Mouse (Mus musculus) limb, embryonic 10.5 days (tissue): ENCODE data around the gene Hspa1b. TPM values are rescaled to one million over a fixed set of nuclear protein-coding genes. Genes with fewer than 3 reads are reported as not detected.

Source experiments
- DNase-seq: peaks from one replicate; pipeline ENCODE4 v3.0.0-alpha.2; 2017; ENCODE audit warnings: low spot score
- H3K27ac ChIP-seq: fragments of 300-500 bp; sonication (generic); 2 replicates; pipeline ENCODE4 v1.5.1; 2016; ENCODE audit warnings: mild to moderate bottlenecking
- H3K27me3 ChIP-seq: fragments of 300-500 bp; sonication (generic); 2 replicates; pipeline ENCODE4 v1.6.1; 2016; ENCODE audit warnings: low read depth, mild to moderate bottlenecking; ENCODE audit not compliant: poor library complexity, severe bottlenecking
- H3K36me3 ChIP-seq: fragments of 300-500 bp; sonication (generic); 2 replicates; pipeline ENCODE4 v1.6.1; 2016; ENCODE audit warnings: mild to moderate bottlenecking, moderate library complexity
- H3K4me1 ChIP-seq: fragments of 300-500 bp; sonication (generic); 2 replicates; pipeline ENCODE4 v1.6.1; 2016
- H3K4me3 ChIP-seq: fragments of 300-500 bp; sonication (generic); 2 replicates; pipeline ENCODE4 v1.5.1; 2016; ENCODE audit warnings: mild to moderate bottlenecking, moderate library complexity
- H3K9me3 ChIP-seq: fragments of 300-500 bp; sonication (generic); replicated peaks from 2 replicates; pipeline ENCODE4 v1.6.1; 2016; ENCODE audit warnings: mild to moderate bottlenecking
- WGBS: fragments of 180-500 bp; shearing (Covaris S2); methylation state at CpG from one replicate; pipeline ENCODE4 v1.1.7; 2016; 5-methylcytosine and 5-hydroxymethylcytosine counted together
- polyA plus RNA-seq: library from polyadenylated mRNA; unstranded; fragments of >200 nt; fragmentation: Nextera tagmentation; extraction: Ambion mirVana; gene quantifications from 2 replicates; pipeline ENCODE4 v1.2.1, GENCODE M21; 2016

Gene Hspa1b
- polyA plus RNA-seq, 1 experiment from 2014 or later: 0.14 TPM

- H3K36me3 ChIP-seq: no peaks in the 10 kb centered on the region
- no peak overlapping the region for H3K27ac ChIP-seq
Observed at GRCm38 (mm10) chr17:34927306-34928019, 31.6 kb downstream of the Hspa1b start.

GRCm38 (mm10) chr17:34924258-34924657 lies 34.8 kb downstream of the Hspa1b start:
- no peaks in the 10 kb centered on the region for H3K9me3 ChIP-seq
- WGBS: 75% methylated on average over 5 of the region's 5 CpGs
- H3K4me3 ChIP-seq: no peak overlapping the region

More at GRCm38 (mm10) chr17:34927306-34928019, 31.6 kb downstream of the Hspa1b start:
- no peak for DNase-seq
- no peak overlapping the region for H3K4me3 ChIP-seq
- peaks cover 10% of the 10 kb centered on the region for H3K4me1 ChIP-seq
- H3K27me3 ChIP-seq: no peaks in the 10 kb centered on the region
- 89% methylated on average over 18 of the region's 18 CpGs for WGBS
- no peaks in the 10 kb centered on the region for H3K9me3 ChIP-seq

GRCm38 (mm10) chr17:34922939-34923338 lies 36.1 kb downstream of the Hspa1b start:
- H3K27me3 ChIP-seq: no peaks in the 10 kb centered on the region
- WGBS: 57% methylated on average over 6 of the region's 6 CpGs
- no peak for DNase-seq
- H3K27ac ChIP-seq: no peak overlapping the region
- no peaks in the 10 kb centered on the region for H3K36me3 ChIP-seq
- H3K9me3 ChIP-seq: no peaks in the 10 kb centered on the region
- no peak overlapping the region for H3K4me3 ChIP-seq
- H3K4me1 ChIP-seq: no peaks in the 10 kb centered on the region

More at GRCm38 (mm10) chr17:34924258-34924657, 34.8 kb downstream of the Hspa1b start:
- Histone ChIP-seq H3K27ac (no peak overlapping the region), H3K36me3 (no peaks in the 10 kb centered on the region), H3K27me3 (no peaks in the 10 kb centered on the region), H3K4me1 (no peaks in the 10 kb centered on the region)
- DNase-seq: no peak

- 82% methylated on average over 9 of the region's 9 CpGs for WGBS
- Histone ChIP-seq H3K36me3 (peaks cover 22% of the 10 kb centered on the region), H3K9me3 (no peaks in the 10 kb centered on the region), H3K4me1 (peaks cover 20% of the 10 kb centered on the region), H3K4me3 (no peak overlapping the region), H3K27me3 (no peaks in the 10 kb centered on the region), H3K27ac (no peak overlapping the region)
- no peak for DNase-seq
Observed at GRCm38 (mm10) chr17:34917188-34917587, 41.9 kb downstream of the Hspa1b start.

- Histone ChIP-seq H3K9me3 (no peaks in the 10 kb centered on the region), H3K4me1 (peaks cover 20% of the 10 kb centered on the region), H3K4me3 (no peak overlapping the region), H3K27ac (no peak overlapping the region), H3K27me3 (no peaks in the 10 kb centered on the region), H3K36me3 (peaks cover 30% of the 10 kb centered on the region)
- no peak for DNase-seq
- WGBS: 88% methylated on average over 5 of the region's 5 CpGs
Observed at GRCm38 (mm10) chr17:34916316-34916715, 42.7 kb downstream of the Hspa1b start.

GRCm38 (mm10) chr17:34915410-34915831 lies 43.6 kb downstream of the Hspa1b start:
- Histone ChIP-seq H3K27me3 (no peaks in the 10 kb centered on the region), H3K9me3 (no peaks in the 10 kb centered on the region), H3K4me3 (peak overlapping the region; percentile 20; the same call in 1 of the 2 replicates), H3K27ac (peak overlapping the region; percentile 61), H3K4me1 (peaks cover 20% of the 10 kb centered on the region), H3K36me3 (peaks cover 39% of the 10 kb centered on the region)
- DNase-seq: no peak
- 17% methylated on average over 11 of the region's 11 CpGs for WGBS

- H3K36me3 ChIP-seq: peaks cover 53% of the 10 kb centered on the region
- H3K4me1 ChIP-seq: peaks cover 20% of the 10 kb centered on the region
- no peaks in the 10 kb centered on the region for H3K9me3 ChIP-seq
- H3K4me3 ChIP-seq: peak within 1 kb of the TSS; percentile 20; the same call in 1 of the 2 replicates
- no peak for DNase-seq
- 33% methylated on average over 18 of the region's 18 CpGs for WGBS
- H3K27ac ChIP-seq: peak within 1 kb of the TSS; percentile 61
- H3K27me3 ChIP-seq: no peaks in the 10 kb centered on the region
Observed at GRCm38 (mm10) chr17:34913930-34914665, 44.9 kb downstream of the Hspa1b start, which contains the start of gene Slc44a4. Gene Slc44a4, plus strand, starts transcription at chr17:34914466.

- Histone ChIP-seq H3K36me3 (peaks cover 74% of the 10 kb centered on the region), H3K9me3 (no peaks in the 10 kb centered on the region), H3K4me3 (no peak overlapping the region), H3K27me3 (no peaks in the 10 kb centered on the region), H3K4me1 (peaks cover 20% of the 10 kb centered on the region), H3K27ac (no peak overlapping the region)
- 56% methylated on average over 5 of the region's 5 CpGs for WGBS
- peak; percentile 86 for DNase-seq
Observed at GRCm38 (mm10) chr17:34911945-34912351, 47.1 kb downstream of the Hspa1b start.

- Histone ChIP-seq H3K4me3 (peak overlapping the region; percentile 2; the same call in 1 of the 2 replicates), H3K9me3 (no peaks in the 10 kb centered on the region), H3K27ac (no peak overlapping the region), H3K36me3 (peaks cover 84% of the 10 kb centered on the region), H3K4me1 (peaks cover 20% of the 10 kb centered on the region), H3K27me3 (no peaks in the 10 kb centered on the region)
- 88% methylated on average over 10 of the region's 10 CpGs for WGBS
- DNase-seq: no peak
Observed at GRCm38 (mm10) chr17:34910982-34911381, 48.1 kb downstream of the Hspa1b start.

Other genes starting within 250 kb of the Hspa1b start
- gene C4b, start 215.4 kb downstream of the Hspa1b start, polyA plus RNA-seq: not detected in 2 replicates
- gene Cyp21a1, start 154.7 kb downstream of the Hspa1b start, polyA plus RNA-seq: not detected in 2 replicates
- gene Stk19, start 122.3 kb downstream of the Hspa1b start, polyA plus RNA-seq: 23.3 and 28.6 TPM in 2 replicates
- 77.5 and 83.5 TPM in 2 replicates for gene Dxo, start 122.2 kb downstream of the Hspa1b start, polyA plus RNA-seq
- 57.5 and 65.0 TPM in 2 replicates for gene Skiv2l, start 109.0 kb downstream of the Hspa1b start, polyA plus RNA-seq
- gene Nelfe, start 108.8 kb downstream of the Hspa1b start, polyA plus RNA-seq: 151 and 155 TPM in 2 replicates
- 2.1 and 2.5 TPM in 2 replicates for gene Cfb, start 96.7 kb downstream of the Hspa1b start, polyA plus RNA-seq
- 6.2 and 6.3 TPM in 2 replicates for gene Zbtb12, start 79.8 kb downstream of the Hspa1b start, polyA plus RNA-seq
- gene Gm20547, start 77.2 kb downstream of the Hspa1b start, polyA plus RNA-seq: 0.06 TPM in 1 of 2 replicates, not detected in the other
- 0.29 and 0.40 TPM in 2 replicates for gene C2, start 61.0 kb downstream of the Hspa1b start, polyA plus RNA-seq
- gene Ehmt2, start 60.8 kb downstream of the Hspa1b start, polyA plus RNA-seq: 109 and 116 TPM in 2 replicates
- not detected in 2 replicates for gene Slc44a4, start 44.8 kb downstream of the Hspa1b start, polyA plus RNA-seq
- 14.6 and 16.1 TPM in 2 replicates for gene Neu1, start 28.0 kb downstream of the Hspa1b start, polyA plus RNA-seq
- not detected in 2 replicates for gene Gm20481, start 10.7 kb upstream of the Hspa1b start, polyA plus RNA-seq
- 1.1 and 1.4 TPM in 2 replicates for gene Hspa1a, start 12.9 kb upstream of the Hspa1b start, polyA plus RNA-seq
- 0.58 and 0.85 TPM in 2 replicates for gene Hspa1l, start 13.5 kb upstream of the Hspa1b start, polyA plus RNA-seq
- gene Lsm2, start 22.6 kb upstream of the Hspa1b start, polyA plus RNA-seq: 320 and 365 TPM in 2 replicates
- 222 and 267 TPM in 2 replicates for gene Vars, start 41.7 kb upstream of the Hspa1b start, polyA plus RNA-seq
- gene Vwa7, start 57.3 kb upstream of the Hspa1b start, polyA plus RNA-seq: 0.15 and 0.23 TPM in 2 replicates
- gene Sapcd1, start 68.8 kb upstream of the Hspa1b start, polyA plus RNA-seq: 1.2 and 1.4 TPM in 2 replicates
- 5.2 and 5.4 TPM in 2 replicates for gene Msh5, start 87.5 kb upstream of the Hspa1b start, polyA plus RNA-seq
- gene Clic1, start 90.7 kb upstream of the Hspa1b start, polyA plus RNA-seq: 174 and 186 TPM in 2 replicates
- 453 and 568 TPM in 2 replicates for gene Ddah2, start 99.8 kb upstream of the Hspa1b start, polyA plus RNA-seq
- not detected in 2 replicates for gene Ly6g6c, start 106.2 kb upstream of the Hspa1b start, polyA plus RNA-seq
- 0.36 and 0.46 TPM in 2 replicates for gene Mpig6b, start 106.9 kb upstream of the Hspa1b start, polyA plus RNA-seq
- gene Ly6g6e, start 117.7 kb upstream of the Hspa1b start, polyA plus RNA-seq: 0.81 and 0.95 TPM in 2 replicates
- gene Ly6g6d, start 118.8 kb upstream of the Hspa1b start, polyA plus RNA-seq: 0.80 and 1.1 TPM in 2 replicates
- gene Ly6g6f, start 126.4 kb upstream of the Hspa1b start, polyA plus RNA-seq: 0.56 and 0.66 TPM in 2 replicates
- 53.3 and 63.6 TPM in 2 replicates for gene Abhd16a, start 130.0 kb upstream of the Hspa1b start, polyA plus RNA-seq
- not detected in 2 replicates for gene Ly6g5c, start 149.0 kb upstream of the Hspa1b start, polyA plus RNA-seq
- 1.4 and 1.7 TPM in 2 replicates for gene Ly6g5b, start 156.2 kb upstream of the Hspa1b start, polyA plus RNA-seq
- 33.9 and 35.8 TPM in 2 replicates for gene Gpank1, start 162.2 kb upstream of the Hspa1b start, polyA plus RNA-seq
- 299 and 317 TPM in 2 replicates for gene Csnk2b, start 162.8 kb upstream of the Hspa1b start, polyA plus RNA-seq
- 8.4 and 8.5 TPM in 2 replicates for gene D17H6S53E, start 167.1 kb upstream of the Hspa1b start, polyA plus RNA-seq
- gene Apom, start 172.8 kb upstream of the Hspa1b start, polyA plus RNA-seq: 0.39 and 0.56 TPM in 2 replicates
- gene Bag6, start 175.9 kb upstream of the Hspa1b start, polyA plus RNA-seq: 74.2 and 74.7 TPM in 2 replicates
- gene Prrc2a, start 205.7 kb upstream of the Hspa1b start, polyA plus RNA-seq: 213 and 229 TPM in 2 replicates
- gene Aif1, start 216.8 kb upstream of the Hspa1b start, polyA plus RNA-seq: 1.5 and 1.8 TPM in 2 replicates
- 1.6 and 2.0 TPM in 2 replicates for gene Lst1, start 229.2 kb upstream of the Hspa1b start, polyA plus RNA-seq
- 0.38 and 0.45 TPM in 2 replicates for gene Ltb, start 235.2 kb upstream of the Hspa1b start, polyA plus RNA-seq
- 0.14 TPM in 1 of 2 replicates, not detected in the other for gene Tnf, start 242.8 kb upstream of the Hspa1b start, polyA plus RNA-seq
- gene Lta, start 246.1 kb upstream of the Hspa1b start, polyA plus RNA-seq: not detected in 2 replicates